Mouse (Mus musculus): ENCODE measurements around the gene Olfr32. TPM values are rescaled to one million over a fixed set of nuclear protein-coding genes. Genes with fewer than 3 reads are reported as not detected.
"Not testable (repeated sequence)": the region's sequence is repeated elsewhere in the genome, so short reads cannot be mapped to it uniquely, and the experiment has no call there.

Olfr32 gene
- 0.52 and 0.69 TPM in 2 replicates for polyA plus RNA-seq (2012; rRNA removed)

- TF ChIP-seq CTCF (IDR thresholded peaks at IDR 0.05; ENCODE audit: control insufficient read depth, insufficient read depth, insufficient replicate concordance, low read depth, low read length) (no peak), POLR2A (IDR thresholded peaks at IDR 0.05; ENCODE audit: control insufficient read depth, low read depth, low read length) (no peak)
- no peak within 1 kb of the TSS for H3K4me3 ChIP-seq (ENCODE audit: control insufficient read depth, low read depth, low read length)
- no peaks in the 10 kb centered on the region for H3K4me1 ChIP-seq (ENCODE audit: control insufficient read depth, insufficient read depth, low read length)
- no peaks in the 10 kb centered on the region for H3K27me3 ChIP-seq (ENCODE audit: control insufficient read depth, insufficient read depth, low read length)
- H3K27ac ChIP-seq (ENCODE audit: control insufficient read depth, insufficient read depth, low read depth, low read length) = no peak within 1 kb of the TSS
- no peaks in the 10 kb centered on the region for H3K36me3 ChIP-seq (ENCODE audit: control insufficient read depth, insufficient read depth, low read length)
Measured at GRCm38 (mm10) chr2:90142196-90142595, at the start of gene Olfr32. Olfr32 (minus strand) TSS chr2:90142296.

DNA sequence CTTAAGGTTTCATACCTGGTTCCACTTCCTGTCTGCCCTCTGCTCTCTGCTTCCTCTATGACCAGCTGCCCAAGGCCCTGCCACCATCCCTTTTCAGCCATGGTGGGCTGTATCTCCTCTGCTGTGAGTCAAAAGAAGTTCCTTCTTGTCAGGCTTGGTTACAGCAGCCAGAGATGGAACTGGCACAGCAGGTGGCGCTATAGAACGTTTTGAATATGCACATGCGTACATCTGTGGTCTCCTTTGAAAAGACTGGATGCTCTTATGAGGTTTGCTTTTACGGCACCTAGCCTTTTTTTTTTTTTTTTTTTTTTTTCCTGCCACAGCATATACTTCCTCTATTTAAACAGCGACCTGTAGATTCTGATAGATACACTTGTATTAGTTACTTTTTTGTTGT, 45.0 kb upstream of the Olfr32 start:
- H3K4me1 ChIP-seq (ENCODE audit: control insufficient read depth, insufficient read depth, low read length); H3K36me3 ChIP-seq (ENCODE audit: control insufficient read depth, insufficient read depth, low read length); H3K27ac ChIP-seq (ENCODE audit: control insufficient read depth, insufficient read depth, low read depth, low read length); H3K27me3 ChIP-seq (ENCODE audit: control insufficient read depth, insufficient read depth, low read length); H3K4me3 ChIP-seq (ENCODE audit: control insufficient read depth, low read depth, low read length): not testable (repeated sequence)

DNA sequence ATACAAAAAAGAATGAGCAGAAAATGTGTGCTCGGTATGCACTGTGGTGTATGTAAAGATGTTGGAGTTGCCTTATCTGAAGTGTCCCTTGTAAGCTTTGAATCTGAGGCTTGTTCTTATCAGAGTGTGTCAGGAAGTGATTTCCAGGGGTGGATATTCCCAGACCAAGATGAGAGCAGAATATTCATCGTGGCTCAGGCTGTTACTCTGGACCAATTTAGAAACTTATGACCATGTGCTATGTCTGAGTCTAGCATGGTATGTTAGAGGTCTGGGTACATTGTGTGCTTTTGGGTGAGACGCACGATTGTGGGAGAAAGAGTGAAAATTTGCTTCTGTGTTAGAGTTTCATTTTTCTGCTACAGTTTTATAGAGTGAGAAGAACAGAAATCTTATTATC, 44.0 kb upstream of the Olfr32 start:
- not testable (repeated sequence) for H3K36me3 ChIP-seq (ENCODE audit: control insufficient read depth, insufficient read depth, low read length); H3K4me3 ChIP-seq (ENCODE audit: control insufficient read depth, low read depth, low read length); H3K4me1 ChIP-seq (ENCODE audit: control insufficient read depth, insufficient read depth, low read length); H3K27me3 ChIP-seq (ENCODE audit: control insufficient read depth, insufficient read depth, low read length); H3K27ac ChIP-seq (ENCODE audit: control insufficient read depth, insufficient read depth, low read depth, low read length)

GRCm38 (mm10) chr2:90153916-90154315, 11.8 kb upstream of the Olfr32 start:
- TF ChIP-seq CTCF (IDR thresholded peaks at IDR 0.05; ENCODE audit: control insufficient read depth, insufficient read depth, insufficient replicate concordance, low read depth, low read length) (no peak), POLR2A (IDR thresholded peaks at IDR 0.05; ENCODE audit: control insufficient read depth, low read depth, low read length) (no peak)
- H3K4me3 ChIP-seq (ENCODE audit: control insufficient read depth, low read depth, low read length) = no peak overlapping the region
- no peaks in the 10 kb centered on the region for H3K36me3 ChIP-seq (ENCODE audit: control insufficient read depth, insufficient read depth, low read length)
- H3K4me1 ChIP-seq (ENCODE audit: control insufficient read depth, insufficient read depth, low read length) = no peaks in the 10 kb centered on the region
- no peaks in the 10 kb centered on the region for H3K27me3 ChIP-seq (ENCODE audit: control insufficient read depth, insufficient read depth, low read length)
- no peak overlapping the region for H3K27ac ChIP-seq (ENCODE audit: control insufficient read depth, insufficient read depth, low read depth, low read length)

DNA sequence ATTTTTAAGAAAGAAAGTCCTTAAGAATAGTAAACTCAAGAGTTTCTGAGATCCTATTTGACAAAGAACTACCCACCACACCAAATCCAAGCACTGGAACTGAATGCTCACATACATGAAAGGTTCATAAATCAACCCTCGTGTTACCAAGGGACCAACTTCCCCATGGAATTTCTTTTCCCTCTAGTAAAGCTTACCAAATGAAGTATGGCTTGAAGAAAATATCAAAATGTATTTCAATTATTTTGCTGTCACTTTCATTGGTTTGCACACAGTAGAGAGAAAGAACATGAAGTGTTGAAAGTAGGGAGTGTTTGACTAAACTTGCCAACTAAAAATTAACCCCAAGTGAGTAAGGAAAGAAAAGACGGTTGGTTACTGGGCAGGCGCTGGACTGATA, 10.9 kb upstream of the Olfr32 start, which contains the start of gene Olfr1270:
Gene Olfr1270, minus strand, starts transcription at position 101 of the 400 bp plus-strand sequence.
- Histone ChIP-seq H3K4me3 (ENCODE audit: control insufficient read depth, low read depth, low read length) (no peak within 1 kb of the TSS), H3K27ac (ENCODE audit: control insufficient read depth, insufficient read depth, low read depth, low read length) (no peak within 1 kb of the TSS), H3K4me1 (ENCODE audit: control insufficient read depth, insufficient read depth, low read length) (no peaks in the 10 kb centered on the region), H3K27me3 (ENCODE audit: control insufficient read depth, insufficient read depth, low read length) (no peaks in the 10 kb centered on the region), H3K36me3 (ENCODE audit: control insufficient read depth, insufficient read depth, low read length) (no peaks in the 10 kb centered on the region)
- TF ChIP-seq CTCF (IDR thresholded peaks at IDR 0.05; ENCODE audit: control insufficient read depth, insufficient read depth, insufficient replicate concordance, low read depth, low read length) = no peak
- TF ChIP-seq POLR2A (IDR thresholded peaks at IDR 0.05; ENCODE audit: control insufficient read depth, low read depth, low read length) = no peak

DNA sequence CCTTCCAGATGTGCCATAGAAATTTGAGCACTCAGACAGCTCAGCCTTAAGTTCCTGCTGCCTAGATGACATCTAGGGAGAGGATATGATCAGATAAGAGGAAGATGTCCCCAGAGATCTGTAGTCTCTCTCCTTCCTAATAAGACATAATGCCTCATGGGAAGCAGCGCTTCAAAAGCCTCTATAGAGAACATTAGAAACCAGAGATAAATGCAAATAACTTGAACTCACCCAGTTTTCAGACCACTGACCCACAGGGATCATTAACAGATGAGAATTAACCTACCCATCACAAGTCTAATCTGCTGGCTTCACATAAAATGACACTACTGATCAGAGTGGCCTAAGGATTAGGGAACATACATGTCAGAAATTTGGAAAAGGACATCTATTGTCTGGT, 20.8 kb downstream of the Olfr32 start, which contains the start of gene Olfr1269:
Gene Olfr1269, minus strand, starts transcription at position 101 of the 400 bp plus-strand sequence.
- H3K27ac ChIP-seq (ENCODE audit: control insufficient read depth, insufficient read depth, low read depth, low read length) = no peak within 1 kb of the TSS
- no peaks in the 10 kb centered on the region for H3K36me3 ChIP-seq (ENCODE audit: control insufficient read depth, insufficient read depth, low read length)
- H3K4me1 ChIP-seq (ENCODE audit: control insufficient read depth, insufficient read depth, low read length) = no peaks in the 10 kb centered on the region
- no peaks in the 10 kb centered on the region for H3K27me3 ChIP-seq (ENCODE audit: control insufficient read depth, insufficient read depth, low read length)
- H3K4me3 ChIP-seq (ENCODE audit: control insufficient read depth, low read depth, low read length) = no peak within 1 kb of the TSS
- TF ChIP-seq CTCF (IDR thresholded peaks at IDR 0.05; ENCODE audit: control insufficient read depth, insufficient read depth, insufficient replicate concordance, low read depth, low read length) (no peak), POLR2A (IDR thresholded peaks at IDR 0.05; ENCODE audit: control insufficient read depth, low read depth, low read length) (no peak)

Other genes starting within 250 kb of the Olfr32 start
- not detected in 2 replicates for gene Olfr1258, start 215.0 kb downstream of the Olfr32 start, polyA plus RNA-seq (2012; rRNA removed)
- 0.15 TPM in 1 of 2 replicates, not detected in the other for gene Olfr1259, start 193.6 kb downstream of the Olfr32 start, polyA plus RNA-seq (2012; rRNA removed)
- gene Olfr1260, start 168.0 kb downstream of the Olfr32 start, polyA plus RNA-seq (2012; rRNA removed) = not detected in 2 replicates
- not detected in 2 replicates for gene Olfr1261, start 151.1 kb downstream of the Olfr32 start, polyA plus RNA-seq (2012; rRNA removed)
- gene Olfr1262, start 142.2 kb downstream of the Olfr32 start, polyA plus RNA-seq (2012; rRNA removed) = not detected in 2 replicates
- gene Olfr1263, start 130.2 kb downstream of the Olfr32 start, polyA plus RNA-seq (2012; rRNA removed) = not detected in 2 replicates
- not detected in 2 replicates for gene Olfr1264, start 116.7 kb downstream of the Olfr32 start, polyA plus RNA-seq (2012; rRNA removed)
- gene Olfr1265, start 107.0 kb downstream of the Olfr32 start, polyA plus RNA-seq (2012; rRNA removed) = not detected in 2 replicates
- not detected in 2 replicates for gene Olfr140, start 78.7 kb downstream of the Olfr32 start, polyA plus RNA-seq (2012; rRNA removed)
- not detected in 2 replicates for gene Olfr1269, start 20.9 kb downstream of the Olfr32 start, polyA plus RNA-seq (2012; rRNA removed)
- gene Olfr1270, start 10.8 kb upstream of the Olfr32 start, polyA plus RNA-seq (2012; rRNA removed) = 0.06 and 0.37 TPM in 2 replicates
- not detected in 2 replicates for gene Olfr1506, start 82.2 kb upstream of the Olfr32 start, polyA plus RNA-seq (2012; rRNA removed)
- 0.04 and 0.12 TPM in 2 replicates for gene Olfr142, start 115.3 kb upstream of the Olfr32 start, polyA plus RNA-seq (2012; rRNA removed)
- 0.08 TPM in 1 of 2 replicates, not detected in the other for gene Olfr1271, start 128.7 kb upstream of the Olfr32 start, polyA plus RNA-seq (2012; rRNA removed)
- not detected in 2 replicates for gene Olfr1272, start 150.5 kb upstream of the Olfr32 start, polyA plus RNA-seq (2012; rRNA removed)
- 0.07 TPM in 1 of 2 replicates, not detected in the other for gene Gm13769, start 179.9 kb upstream of the Olfr32 start, polyA plus RNA-seq (2012; rRNA removed)

Data from testis, adult 2 months (tissue).